Mouse (Mus musculus): ENCODE results near the gene Tex12. TPM values are rescaled to one million over a fixed set of nuclear protein-coding genes. Genes with fewer than 3 reads are reported as not detected.

Gene Tex12
- polyA plus RNA-seq, 1 experiment = not detected

- WGBS = 78% methylated on average over 5 of the region's 5 CpGs
- no peak for DNase-seq (ENCODE audit: low read depth, low spot score)
Measured at GRCm38 (mm10) chr9:50522574-50522973, 38.6 kb downstream of the Tex12 start.

- DNase-seq (ENCODE audit: low read depth, low spot score) = no peak
- 45% methylated on average over 2 of the region's 2 CpGs for WGBS
Measured at GRCm38 (mm10) chr9:50521562-50521961, 39.6 kb downstream of the Tex12 start.

- 85% methylated on average over 6 of the region's 6 CpGs for WGBS
- DNase-seq (ENCODE audit: low read depth, low spot score) = no peak
Measured at GRCm38 (mm10) chr9:50520748-50521147, 40.4 kb downstream of the Tex12 start.

- no peak for DNase-seq (ENCODE audit: low read depth, low spot score)
Measured at GRCm38 (mm10) chr9:50518781-50519180, 42.3 kb downstream of the Tex12 start.

GRCm38 (mm10) chr9:50515462-50515861 lies 45.7 kb downstream of the Tex12 start:
- 72% methylated on average over 5 of the region's 5 CpGs for WGBS
- DNase-seq (ENCODE audit: low read depth, low spot score) = no peak

More at GRCm38 (mm10) chr9:50518781-50519180, 42.3 kb downstream of the Tex12 start:
- WGBS = 33% methylated on average over 2 of the region's 2 CpGs

GRCm38 (mm10) chr9:50507570-50507969 lies 53.6 kb downstream of the Tex12 start:
- 17% methylated on average over 7 of the region's 7 CpGs for WGBS
- no peak for DNase-seq (ENCODE audit: low read depth, low spot score)

Other genes with a start within 250 kb of the Tex12 start
- 146 and 176 TPM in 2 replicates for gene Rpl10-ps3, start 216.4 kb downstream of the Tex12 start, polyA plus RNA-seq (2012; rRNA removed)
- gene Plet1, start 66.8 kb downstream of the Tex12 start, polyA plus RNA-seq (2012; rRNA removed) = 4.2 and 9.1 TPM in 2 replicates
- gene Pts, start 32.6 kb downstream of the Tex12 start, polyA plus RNA-seq (2012; rRNA removed) = 21.1 and 32.5 TPM in 2 replicates
- 21.3 and 22.0 TPM in 2 replicates for gene Il18, start 6.5 kb downstream of the Tex12 start, polyA plus RNA-seq (2012; rRNA removed)
- gene Bco2, start 6.1 kb downstream of the Tex12 start, polyA plus RNA-seq (2012; rRNA removed) = 11.1 and 20.2 TPM in 2 replicates
- 388 and 472 TPM in 2 replicates for gene Sdhd, start 42.5 kb upstream of the Tex12 start, polyA plus RNA-seq (2012; rRNA removed)
- 204 and 240 TPM in 2 replicates for gene Timm8b, start 42.6 kb upstream of the Tex12 start, polyA plus RNA-seq (2012; rRNA removed)
- 0.41 and 0.85 TPM in 2 replicates for gene Pih1d2, start 56.0 kb upstream of the Tex12 start, polyA plus RNA-seq (2012; rRNA removed)
- gene Nkapd1, start 56.1 kb upstream of the Tex12 start, polyA plus RNA-seq (2012; rRNA removed) = 2.6 and 4.3 TPM in 2 replicates
- 11.7 and 21.1 TPM in 2 replicates for gene Dlat, start 98.5 kb upstream of the Tex12 start, polyA plus RNA-seq (2012; rRNA removed)
- gene Dixdc1, start 178.2 kb upstream of the Tex12 start, polyA plus RNA-seq (2012; rRNA removed) = 0.84 and 1.5 TPM in 2 replicates
- 21.3 and 24.2 TPM in 2 replicates for gene 2310030G06Rik, start 185.2 kb upstream of the Tex12 start, polyA plus RNA-seq (2012; rRNA removed)
- gene Cryab, start 190.0 kb upstream of the Tex12 start, polyA plus RNA-seq (2012; rRNA removed) = 53.5 and 62.6 TPM in 2 replicates
- 12.7 and 15.0 TPM in 2 replicates for gene Hspb2, start 191.0 kb upstream of the Tex12 start, polyA plus RNA-seq (2012; rRNA removed)
- 4.2 and 5.7 TPM in 2 replicates for gene Fdxacb1, start 206.9 kb upstream of the Tex12 start, polyA plus RNA-seq (2012; rRNA removed)
- gene Alg9, start 213.7 kb upstream of the Tex12 start, polyA plus RNA-seq (2012; rRNA removed) = 37.3 and 42.3 TPM in 2 replicates
- gene 1110032A03Rik, start 214.2 kb upstream of the Tex12 start, polyA plus RNA-seq (2012; rRNA removed) = 28.4 and 36.1 TPM in 2 replicates

Measured in large intestine, adult 2 months (tissue).